Mouse (Mus musculus) forebrain, embryonic 12.5 days (tissue): ENCODE measurements at regions not wholly inside any gene's neighbourhood (a gene's known extent, or its start where the extent isn't known, plus 50 kb on each side); places are given as distances from the start of the nearest gene placed in this dataset.

Experiments
- ATAC-seq: fragments of 200-750 bp; cut with Nextera tagmentation; 2 replicates; pipeline ENCODE4 v1.8.0; 2017; ENCODE audit warnings: moderate TSS enrichment; ENCODE audit not compliant: low FRiP score
- H3K27ac ChIP-seq: fragments of 300-500 bp; sonication (generic); 2 replicates; pipeline ENCODE4 v1.5.1; 2016; ENCODE audit warnings: mild to moderate bottlenecking
- H3K27me3 ChIP-seq: fragments of 300-500 bp; sonication (generic); 2 replicates; pipeline ENCODE4 v1.6.1; 2016; ENCODE audit warnings: mild to moderate bottlenecking
- H3K36me3 ChIP-seq: fragments of 300-500 bp; sonication (generic); replicated peaks from 2 replicates; pipeline ENCODE4 v1.6.1; 2016; ENCODE audit warnings: mild to moderate bottlenecking
- H3K4me1 ChIP-seq: fragments of 300-500 bp; sonication (generic); 2 replicates; pipeline ENCODE4 v1.6.1; 2016
- H3K4me2 ChIP-seq: fragments of 300-500 bp; sonication (generic); 2 replicates; pipeline ENCODE4 v1.6.1; 2016; ENCODE audit warnings: mild to moderate bottlenecking, moderate library complexity
- H3K4me3 ChIP-seq: fragments of 300-500 bp; sonication (generic); replicated peaks from 2 replicates; pipeline ENCODE4 v1.5.1; 2016; ENCODE audit warnings: mild to moderate bottlenecking
- H3K9ac ChIP-seq: fragments of 300-500 bp; sonication (generic); 2 replicates; pipeline ENCODE4 v1.6.1; 2016; ENCODE audit warnings: mild to moderate bottlenecking
- H3K9me3 ChIP-seq: fragments of 300-500 bp; sonication (generic); 2 replicates; pipeline ENCODE4 v1.6.1; 2016
- WGBS: fragments of 180-500 bp; shearing (Covaris S2); methylation state at CpG from one replicate; pipeline ENCODE4 v1.1.7; 2016; 5-methylcytosine and 5-hydroxymethylcytosine counted together

GRCm38 (mm10) chr13:80502927-80503326 is 380.3 kb upstream of the Arrdc3 start:
- no peak for ATAC-seq
- WGBS, result 79% methylated on average over 1 of the region's 1 CpGs
- no peak overlapping the region for H3K27ac ChIP-seq
- no peak overlapping the region for H3K4me3 ChIP-seq
- no peak overlapping the region for H3K9ac ChIP-seq
- no peaks in the 10 kb centered on the region for H3K9me3 ChIP-seq
- no peak overlapping the region for H3K4me2 ChIP-seq
- H3K36me3 ChIP-seq, result no peaks in the 10 kb centered on the region
- no peaks in the 10 kb centered on the region for H3K4me1 ChIP-seq
- no peaks in the 10 kb centered on the region for H3K27me3 ChIP-seq

DNA sequence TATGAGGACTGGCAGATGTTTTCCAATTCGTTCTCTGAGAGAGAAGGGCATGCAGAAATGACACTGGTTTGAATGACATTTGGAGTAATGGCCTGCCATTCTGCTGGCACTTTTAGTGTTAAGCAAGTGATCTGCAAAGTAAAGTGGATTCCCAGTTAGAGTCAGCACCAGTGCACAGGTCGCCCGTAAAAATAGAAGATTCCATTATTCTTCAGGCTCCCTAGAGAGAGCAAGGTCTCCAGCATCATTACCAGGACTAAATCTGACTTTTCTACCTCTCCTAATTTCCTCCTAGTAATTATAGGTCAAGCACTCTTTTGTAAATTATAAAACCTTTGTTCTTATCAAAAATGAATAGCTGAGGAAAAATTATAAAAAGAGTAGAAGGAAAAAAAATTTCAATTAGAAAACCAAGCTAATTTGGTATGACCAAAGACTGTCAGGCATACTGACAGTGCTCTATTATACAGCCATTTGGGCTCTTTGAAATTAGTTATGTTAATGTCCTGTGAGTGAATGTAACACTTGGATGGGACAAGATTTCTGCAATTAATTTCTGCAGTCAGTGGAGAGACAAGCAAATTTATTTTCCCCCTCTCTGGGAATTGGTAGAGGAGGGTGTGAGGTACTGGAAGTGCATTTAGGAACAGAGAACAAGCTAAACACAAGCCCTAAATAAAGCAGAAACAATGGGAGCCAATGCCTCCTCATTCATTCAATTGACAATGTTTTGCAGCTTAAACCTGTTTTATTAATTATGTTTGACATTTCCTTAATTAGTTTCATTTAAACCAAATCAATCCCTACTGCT is 368.8 kb upstream of the Arrdc3 start:
- Histone ChIP-seq H3K4me3 (no peak overlapping the region), H3K4me2 (no peak overlapping the region), H3K9me3 (no peaks in the 10 kb centered on the region), H3K27me3 (no peaks in the 10 kb centered on the region), H3K27ac (no peak overlapping the region), H3K9ac (no peak overlapping the region), H3K36me3 (no peaks in the 10 kb centered on the region), H3K4me1 (0 out of 2 replicates have a peak, but pooled peaks cover 6% of the 10 kb centered on the region)
- 27% methylated on average over 3 of the region's 3 CpGs for WGBS
- peak; percentile 52 for ATAC-seq

- Histone ChIP-seq H3K27ac (no peak overlapping the region), H3K4me1 (0 out of 2 replicates have a peak, but pooled peaks cover 6% of the 10 kb centered on the region), H3K9ac (no peak overlapping the region), H3K9me3 (no peaks in the 10 kb centered on the region), H3K4me3 (no peak overlapping the region), H3K27me3 (no peaks in the 10 kb centered on the region), H3K4me2 (no peak overlapping the region), H3K36me3 (no peaks in the 10 kb centered on the region)
- 30% methylated on average over 4 of the region's 4 CpGs for WGBS
- peak; percentile 58 for ATAC-seq
Measured at GRCm38 (mm10) chr13:80514982-80515253, 368.3 kb upstream of the Arrdc3 start.

- no peaks in the 10 kb centered on the region for H3K9me3 ChIP-seq
- WGBS, result 83% methylated on average over 1 of the region's 1 CpGs
Measured at GRCm38 (mm10) chr13:80518836-80519235, 364.3 kb upstream of the Arrdc3 start.

GRCm38 (mm10) chr13:80519792-80520191 is 363.4 kb upstream of the Arrdc3 start:
- Histone ChIP-seq H3K36me3 (no peaks in the 10 kb centered on the region), H3K9ac (no peak overlapping the region), H3K9me3 (no peaks in the 10 kb centered on the region), H3K4me3 (no peak overlapping the region), H3K27me3 (no peaks in the 10 kb centered on the region), H3K4me2 (no peak overlapping the region), H3K4me1 (no peaks in the 10 kb centered on the region), H3K27ac (no peak overlapping the region)
- ATAC-seq, result no peak
- 71% methylated on average over 4 of the region's 4 CpGs for WGBS

More at GRCm38 (mm10) chr13:80518836-80519235, 364.3 kb upstream of the Arrdc3 start:
- Histone ChIP-seq H3K9ac (no peak overlapping the region), H3K4me2 (no peak overlapping the region), H3K27me3 (no peaks in the 10 kb centered on the region), H3K36me3 (no peaks in the 10 kb centered on the region), H3K4me1 (0 out of 2 replicates have a peak, but pooled peaks cover 5% of the 10 kb centered on the region), H3K27ac (no peak overlapping the region), H3K4me3 (no peak overlapping the region)
- ATAC-seq, result no peak

DNA sequence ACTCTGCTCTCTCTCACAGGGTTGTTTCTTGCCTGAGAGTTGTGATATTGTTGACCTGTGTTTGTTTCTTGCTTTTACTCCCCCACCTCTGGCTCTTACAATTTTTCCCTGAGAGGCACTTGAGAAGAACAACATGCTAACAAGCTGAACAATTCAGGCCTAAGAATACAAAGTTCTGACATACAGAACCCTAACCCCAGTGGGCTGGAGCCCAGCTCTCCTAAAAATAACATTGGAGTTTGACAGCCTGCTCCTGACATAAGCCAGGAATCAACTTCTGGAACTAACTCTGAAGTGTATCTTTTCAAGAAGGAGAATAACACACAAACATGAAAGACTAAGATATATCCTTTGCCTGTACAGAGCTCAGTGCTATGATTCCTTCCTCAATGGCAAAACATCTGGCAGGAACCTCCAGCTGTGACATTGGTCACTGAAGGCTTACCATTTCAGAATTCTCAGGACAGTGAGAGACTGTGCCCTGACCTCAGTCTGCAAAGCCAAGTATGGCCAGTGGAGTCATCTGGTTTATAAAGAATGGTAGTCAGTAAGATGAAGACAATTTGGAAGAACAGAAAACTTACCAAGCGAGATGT is 347.3 kb upstream of the Arrdc3 start:
- 75% methylated on average over 1 of the region's 1 CpGs for WGBS
- ATAC-seq, result no peak
- Histone ChIP-seq H3K9me3 (no peaks in the 10 kb centered on the region), H3K9ac (no peak overlapping the region), H3K4me2 (no peak overlapping the region), H3K4me3 (no peak overlapping the region), H3K36me3 (no peaks in the 10 kb centered on the region), H3K27ac (no peak overlapping the region), H3K4me1 (no peaks in the 10 kb centered on the region), H3K27me3 (no peaks in the 10 kb centered on the region)

GRCm38 (mm10) chr13:80544951-80545350 is 338.2 kb upstream of the Arrdc3 start:
- Histone ChIP-seq H3K9ac (no peak overlapping the region), H3K27ac (no peak overlapping the region), H3K27me3 (no peaks in the 10 kb centered on the region), H3K4me2 (no peak overlapping the region), H3K4me3 (no peak overlapping the region), H3K9me3 (no peaks in the 10 kb centered on the region), H3K36me3 (no peaks in the 10 kb centered on the region), H3K4me1 (no peaks in the 10 kb centered on the region)
- WGBS, result 97% methylated on average over 1 of the region's 1 CpGs
- ATAC-seq, result no peak

GRCm38 (mm10) chr13:80557156-80557555 is 326.0 kb upstream of the Arrdc3 start:
- no peak overlapping the region for H3K27ac ChIP-seq
- H3K36me3 ChIP-seq, result no peaks in the 10 kb centered on the region
- H3K9ac ChIP-seq, result no peak overlapping the region
- H3K4me1 ChIP-seq, result no peaks in the 10 kb centered on the region; the same call in 1 of the 2 replicates
- H3K4me2 ChIP-seq, result no peak overlapping the region
- H3K9me3 ChIP-seq, result no peaks in the 10 kb centered on the region
- no peak overlapping the region for H3K4me3 ChIP-seq
- H3K27me3 ChIP-seq, result no peaks in the 10 kb centered on the region
- no peak for ATAC-seq
